Mouse (Mus musculus) E14TG2a.4 (cell line): ENCODE data around the gene Tex2.

Experiments used
- CTCF ChIP-seq: conservative IDR thresholded peaks from 2 replicates; pipeline ENCODE4 v1.5.1; 2014; ENCODE audit warnings: low read length
- NANOG ChIP-seq: IDR thresholded peaks from 2 replicates; pipeline ENCODE4 v1.6.1; 2014; ENCODE audit warnings: borderline replicate concordance, low read length, mixed read lengths

- TF ChIP-seq CTCF (no peak), NANOG (no peak)
These were observed 111.7 kb downstream of the Tex2 start for GRCm38 (mm10) chr11:106501308-106502158.
